ENCODE assay signal across 9 mouse cellular contexts in genomic region chr19:21913005-21913670, GRCm38 (mm10).
DNase-seq lines count a peak whose midpoint lies in the region; ATAC-seq and TF ChIP-seq lines count a peak whose summit lies in the region.
"Had no signal": no experiment of that assay in that cellular context is flagged by ENCODE, and none has a peak within 500 bp of the region (broad histone marks: within the 10 kb centered on the region; RNA-seq: fewer than 3 reads in every experiment).

No protein-coding gene starts in this region.

- TF ChIP-seq CTCF in liver, adult 2 months (IDR thresholded peaks at IDR 0.05; ENCODE audit: low read depth, low read length): no peak

- no peaks in the 10 kb centered on the region for H3K9me3 ChIP-seq in liver, embryonic 12.5 days (replicated peaks)
- no peaks in the 10 kb centered on the region for H3K9me3 ChIP-seq in heart, embryonic 13.5 days
- H3K9me3 ChIP-seq in hindbrain, embryonic 14.5 days (ENCODE audit: control insufficient read depth, low read length): no peaks in the 10 kb centered on the region
- H3K9me3 ChIP-seq in hindbrain, embryonic 11.5 days (ENCODE audit: control insufficient read depth, low read length): no peaks in the 10 kb centered on the region

- no peak overlapping the region for H3K27ac ChIP-seq in liver, embryonic 12.5 days
- H3K27ac ChIP-seq in heart, embryonic 13.5 days (replicated peaks): peak overlapping the region; percentile 84
- peak overlapping the region; percentile 57; the same call in 1 of the 2 replicates for H3K27ac ChIP-seq in liver, adult 2 months (replicated peaks; ENCODE audit: insufficient read depth, low read depth, low read length)
- H3K27ac ChIP-seq in hindbrain, embryonic 14.5 days: no peak overlapping the region
- H3K27ac ChIP-seq in hindbrain, embryonic 11.5 days (ENCODE audit: low read depth, low read length): no peak overlapping the region

- no peaks in the 10 kb centered on the region for H3K4me1 ChIP-seq in liver, embryonic 12.5 days
- peaks cover 9% of the 10 kb centered on the region; the same call in 1 of the 2 replicates for H3K4me1 ChIP-seq in heart, embryonic 13.5 days
- H3K4me1 ChIP-seq in liver, adult 2 months (ENCODE audit: control insufficient read depth, insufficient read depth, low read length): no peaks in the 10 kb centered on the region; the same call in 1 of the 2 replicates
- no peaks in the 10 kb centered on the region; the same call in 1 of the 2 replicates for H3K4me1 ChIP-seq in hindbrain, embryonic 14.5 days (replicated peaks; ENCODE audit: control insufficient read depth, insufficient read depth, low read length)
- H3K4me1 ChIP-seq in hindbrain, embryonic 11.5 days (replicated peaks; ENCODE audit: control insufficient read depth, insufficient read depth, low read length): no peaks in the 10 kb centered on the region

- ATAC-seq in liver, embryonic 12.5 days: no peak
- peak; percentile 37; the same call in 1 of the 2 replicates for ATAC-seq in heart, embryonic 13.5 days (ENCODE audit: extremely low read depth, insufficient number of reproducible peaks, low FRiP score, low TSS enrichment)
- ATAC-seq in neutrophil, adult 5-6 weeks (ENCODE audit: extremely low read depth, insufficient number of reproducible peaks, low FRiP score, poor library complexity, severe bottlenecking): peak; percentile 72
- no peak for ATAC-seq in hindbrain, embryonic 14.5 days (ENCODE audit: low FRiP score)
- no peak for ATAC-seq in hindbrain, embryonic 11.5 days (ENCODE audit: low FRiP score)

- H3K9ac ChIP-seq in liver, embryonic 12.5 days: no peak overlapping the region
- H3K9ac ChIP-seq in heart, embryonic 13.5 days: no peak overlapping the region
- H3K9ac ChIP-seq in liver, adult 2 months (ENCODE audit: low read depth, low read length): no peak overlapping the region
- no peak overlapping the region for H3K9ac ChIP-seq in hindbrain, embryonic 14.5 days
- H3K9ac ChIP-seq in hindbrain, embryonic 11.5 days (ENCODE audit: low read depth, low read length): no peak overlapping the region

- peak; percentile 20 for DNase-seq in liver
- DNase-seq in liver, adult 2 months (ENCODE audit: extremely low read depth, low read depth, low spot score): peak; percentile 39
- DNase-seq in hindbrain, embryonic 14.5 days (ENCODE audit: low spot score): no peak
- DNase-seq in hindbrain, embryonic 11.5 days (ENCODE audit: low spot score): no peak
- no peak for DNase-seq in layer of hippocampus, adult 18-20 months (ENCODE audit: low spot score in 2 of 2)
- DNase-seq: thymus, adult 18-20 months had no signal

- no peak for TF ChIP-seq POLR2A in liver, adult 2 months (IDR thresholded peaks at IDR 0.05; ENCODE audit: extremely low read depth, insufficient read depth, low read length)

- no peaks in the 10 kb centered on the region for H3K79me2 ChIP-seq in liver, adult 2 months (ENCODE audit: control insufficient read depth, insufficient read depth, low read length)

- no peaks in the 10 kb centered on the region for H3K36me3 ChIP-seq in liver, embryonic 12.5 days
- no peaks in the 10 kb centered on the region for H3K36me3 ChIP-seq in heart, embryonic 13.5 days
- H3K36me3 ChIP-seq in liver, adult 2 months (ENCODE audit: control insufficient read depth, insufficient read depth, low read length): no peaks in the 10 kb centered on the region
- no peaks in the 10 kb centered on the region for H3K36me3 ChIP-seq in hindbrain, embryonic 14.5 days (replicated peaks; ENCODE audit: control insufficient read depth, insufficient read depth)
- H3K36me3 ChIP-seq in hindbrain, embryonic 11.5 days (ENCODE audit: control insufficient read depth, insufficient read depth, low read length): no peaks in the 10 kb centered on the region

- no peaks in the 10 kb centered on the region for H3K27me3 ChIP-seq in liver, embryonic 12.5 days (replicated peaks)
- no peaks in the 10 kb centered on the region for H3K27me3 ChIP-seq in heart, embryonic 13.5 days (replicated peaks)
- H3K27me3 ChIP-seq in liver, adult 2 months (ENCODE audit: control insufficient read depth, insufficient read depth, low read length): no peaks in the 10 kb centered on the region
- H3K27me3 ChIP-seq in hindbrain, embryonic 14.5 days (ENCODE audit: control insufficient read depth, insufficient read depth, low read length): no peaks in the 10 kb centered on the region
- no peaks in the 10 kb centered on the region for H3K27me3 ChIP-seq in hindbrain, embryonic 11.5 days (ENCODE audit: control insufficient read depth, insufficient read depth, low read length)

- no peak overlapping the region for H3K4me3 ChIP-seq in liver, embryonic 12.5 days
- no peak overlapping the region for H3K4me3 ChIP-seq in heart, embryonic 13.5 days
- H3K4me3 ChIP-seq in liver, adult 2 months (ENCODE audit: insufficient read depth, low read depth, low read length): no peak overlapping the region
- no peak overlapping the region for H3K4me3 ChIP-seq in hindbrain, embryonic 14.5 days (replicated peaks; ENCODE audit: low read length)
- H3K4me3 ChIP-seq in hindbrain, embryonic 11.5 days (ENCODE audit: low read depth, low read length): no peak overlapping the region

- 43% methylated on average over 8 of the region's 8 CpGs for WGBS in liver, embryonic 12.5 days (ENCODE audit: insufficient replicate concordance)
- 43% methylated on average over 8 of the region's 8 CpGs for WGBS in heart, embryonic 13.5 days
- 65% methylated on average over 8 of the region's 8 CpGs for WGBS in liver, adult 2 months
- 81% methylated on average over 8 of the region's 8 CpGs for WGBS in hindbrain, embryonic 14.5 days
- 91% methylated on average over 8 of the region's 8 CpGs for WGBS in hindbrain, embryonic 11.5 days

- no peak overlapping the region for H3K4me2 ChIP-seq in liver, embryonic 12.5 days
- H3K4me2 ChIP-seq in heart, embryonic 13.5 days: no peak overlapping the region
- H3K4me2 ChIP-seq in hindbrain, embryonic 14.5 days (replicated peaks): no peak overlapping the region
- H3K4me2 ChIP-seq in hindbrain, embryonic 11.5 days (replicated peaks; ENCODE audit: low read depth, low read length): no peak overlapping the region

Comparison
In these comparisons a context has a peak if more than half of its experiments do, and no peak if none do; other contexts are left out.
1. H3K27ac ChIP-seq: peak in heart, embryonic 13.5 days (single experiment) and liver, adult 2 months (single experiment); none in liver, embryonic 12.5 days (single experiment), hindbrain, embryonic 14.5 days (single experiment) and hindbrain, embryonic 11.5 days (single experiment).
2. DNase-seq: peak in liver (single experiment) and liver, adult 2 months (single experiment); none in hindbrain, embryonic 14.5 days (single experiment), hindbrain, embryonic 11.5 days (single experiment) and layer of hippocampus, adult 18-20 months (0 of 2).
3. ATAC-seq: peak in heart, embryonic 13.5 days (single experiment) and neutrophil, adult 5-6 weeks (single experiment); none in liver, embryonic 12.5 days (single experiment), hindbrain, embryonic 14.5 days (single experiment) and hindbrain, embryonic 11.5 days (single experiment).